Mouse (Mus musculus) adrenal gland, postnatal 25 days (tissue): ENCODE data around the gene Triobp. TPM values are rescaled to one million over a fixed set of nuclear protein-coding genes. Genes with fewer than 3 reads are reported as not detected.
A peak's percentile ranks its signal among the peaks of the same experiment; 100 is the strongest.

ENCODE experiments used
- DNase-seq: peaks from one replicate; pipeline ENCODE4 v3.0.0; 2021; ENCODE audit warnings: mixed read lengths
- total RNA-seq: library from RNA; stranded (reverse); gene quantifications from 2 replicates; pipeline ENCODE4 v1.2.3, GENCODE M21; 2021

Gene Triobp
- total RNA-seq, 1 experiment from 2014 or later = 114 TPM

DNA sequence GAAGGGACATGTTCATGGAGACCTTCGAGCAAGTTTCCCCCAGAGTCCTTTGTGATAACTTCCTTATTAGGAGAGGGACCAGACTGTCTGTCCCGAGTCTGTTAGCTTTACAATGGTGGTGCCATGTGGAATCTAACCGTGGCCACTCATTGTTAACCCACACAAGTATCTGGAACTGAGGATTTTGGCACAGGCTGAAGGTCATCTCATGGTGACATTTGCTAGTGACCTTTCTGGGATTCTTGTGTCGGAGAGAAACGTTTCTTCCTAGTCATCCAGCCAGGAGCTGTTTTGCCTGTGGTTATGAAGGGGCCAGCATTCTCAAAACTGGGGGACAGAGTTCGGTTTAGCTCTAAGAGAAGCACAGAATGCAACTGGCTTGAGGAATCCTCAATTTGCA lies 24.1 kb downstream of the Triobp start:
- no peak for DNase-seq

DNA sequence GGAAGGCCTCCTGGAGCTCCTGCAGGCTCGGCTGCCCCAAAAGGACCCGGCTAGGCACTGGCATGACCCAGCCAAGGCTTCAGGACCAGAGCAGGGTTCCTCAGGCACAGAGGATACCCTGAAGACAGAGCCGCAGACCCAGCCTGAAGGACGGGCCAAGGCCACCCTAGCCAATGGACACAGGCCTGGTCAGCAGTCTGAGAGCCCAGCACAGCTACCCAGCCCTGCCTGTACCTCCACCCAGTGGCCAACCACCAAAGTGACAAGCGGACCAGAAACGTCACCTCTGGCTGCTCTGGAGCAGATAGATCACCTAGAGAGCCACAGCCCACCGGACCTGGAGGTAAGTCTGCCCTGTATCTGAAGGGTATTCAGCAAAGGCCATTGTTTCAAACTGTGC lies 26.4 kb downstream of the Triobp start:
- DNase-seq = peak; percentile 57

DNA sequence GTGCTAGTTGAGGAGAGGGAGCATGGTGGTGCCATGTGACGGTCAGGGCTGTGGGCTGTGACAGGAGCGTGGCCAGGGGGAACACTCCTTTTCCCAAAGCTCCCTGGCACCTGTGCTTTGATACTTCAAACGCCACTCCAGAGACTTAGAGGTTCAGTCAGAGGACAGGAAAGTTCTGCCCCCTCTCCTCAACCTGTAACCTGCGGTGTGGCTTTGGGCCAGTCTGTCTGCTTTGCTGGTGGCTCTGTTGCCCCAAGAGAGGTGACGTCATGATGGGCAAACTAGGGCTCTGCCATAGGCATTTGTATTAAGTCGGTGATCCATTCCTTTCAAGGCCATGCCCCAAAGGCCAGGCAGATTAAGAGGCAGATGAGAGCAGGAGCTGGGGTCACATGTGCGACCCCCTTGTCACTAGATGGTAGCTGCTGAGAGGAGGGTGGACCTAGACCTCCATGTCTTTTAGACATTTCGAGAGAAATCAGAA lies 30.2 kb downstream of the Triobp start:
- DNase-seq = no peak

DNA sequence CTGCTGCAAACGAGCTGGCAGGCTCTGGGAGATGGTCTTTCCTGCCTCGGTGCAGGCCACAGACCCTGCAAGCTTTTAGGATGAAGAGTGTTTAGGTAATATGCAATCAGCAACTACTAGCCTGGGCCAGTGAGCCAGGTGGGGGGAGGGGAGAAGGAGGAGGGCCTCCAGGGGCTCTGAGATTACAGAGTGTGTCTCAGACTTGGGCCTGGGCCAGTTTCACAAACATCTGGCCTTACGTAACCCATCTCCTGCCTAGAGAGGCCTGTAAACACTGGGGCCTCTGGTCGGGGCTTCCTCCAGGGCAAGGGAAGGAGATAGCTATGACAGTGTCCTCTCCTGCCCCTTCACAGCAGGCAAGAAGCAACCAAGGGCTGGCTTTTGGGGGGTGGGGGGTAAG lies 31.4 kb downstream of the Triobp start:
- DNase-seq = peak; percentile 72

DNA sequence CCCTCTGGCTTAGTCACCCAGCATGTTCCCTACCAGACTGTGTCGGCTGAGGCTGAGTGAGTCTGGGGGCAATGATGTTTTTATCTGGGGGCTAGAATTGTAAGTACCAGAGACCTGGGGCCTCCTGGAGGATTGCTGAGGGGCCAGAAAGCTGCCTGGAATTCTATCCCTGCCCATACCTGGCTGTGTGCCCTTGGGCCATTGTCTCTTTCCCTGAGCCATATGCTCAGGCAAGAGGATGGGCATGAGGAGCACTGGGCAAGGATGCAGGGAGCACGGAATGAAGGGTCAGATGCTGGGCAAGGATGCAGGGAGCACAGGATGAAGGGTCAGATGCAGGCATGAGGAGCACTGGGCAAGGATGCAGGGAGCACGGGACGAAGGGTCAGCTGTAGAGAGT lies 32.6 kb downstream of the Triobp start:
- no peak for DNase-seq

DNA sequence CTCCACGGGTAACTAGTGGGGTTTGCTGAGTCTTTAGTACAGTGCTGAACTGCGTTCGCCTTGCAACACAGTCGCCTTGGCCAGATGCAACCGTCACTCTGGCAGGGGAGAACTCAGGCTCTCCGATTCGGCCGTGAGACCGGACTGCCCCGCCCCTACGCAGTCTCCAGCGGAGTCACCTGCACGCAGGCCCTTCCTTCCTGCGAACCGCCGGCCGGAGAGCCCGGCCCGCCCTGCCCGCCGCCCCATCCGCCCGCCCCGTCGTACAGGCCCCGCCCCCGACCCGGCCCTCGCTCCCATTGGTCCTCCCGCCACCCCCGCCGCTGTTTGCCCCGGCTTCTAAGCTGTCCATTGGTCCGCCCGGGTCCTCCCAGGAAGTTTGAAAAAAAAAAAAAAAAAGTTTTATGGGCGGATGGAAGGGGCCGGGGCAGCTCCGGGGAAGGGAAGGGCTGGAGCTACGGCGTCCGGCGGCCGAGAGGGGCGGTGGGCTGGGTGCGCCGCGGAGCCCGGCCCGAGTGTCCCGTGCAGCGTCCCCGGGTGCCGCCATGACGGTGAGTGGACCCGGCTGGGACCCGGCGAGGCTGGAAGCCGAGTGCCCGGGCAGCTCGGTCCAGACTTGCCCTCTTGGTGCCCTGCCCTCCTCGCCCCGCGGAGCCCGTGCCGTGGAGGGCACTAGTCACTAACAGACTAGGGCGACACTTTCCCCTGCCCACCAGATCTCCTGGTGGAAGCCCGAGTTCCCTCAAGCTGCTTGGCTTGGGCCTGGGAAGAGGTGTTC lies 35.3 kb downstream of the Triobp start:
- peak; percentile 93 for DNase-seq

DNA sequence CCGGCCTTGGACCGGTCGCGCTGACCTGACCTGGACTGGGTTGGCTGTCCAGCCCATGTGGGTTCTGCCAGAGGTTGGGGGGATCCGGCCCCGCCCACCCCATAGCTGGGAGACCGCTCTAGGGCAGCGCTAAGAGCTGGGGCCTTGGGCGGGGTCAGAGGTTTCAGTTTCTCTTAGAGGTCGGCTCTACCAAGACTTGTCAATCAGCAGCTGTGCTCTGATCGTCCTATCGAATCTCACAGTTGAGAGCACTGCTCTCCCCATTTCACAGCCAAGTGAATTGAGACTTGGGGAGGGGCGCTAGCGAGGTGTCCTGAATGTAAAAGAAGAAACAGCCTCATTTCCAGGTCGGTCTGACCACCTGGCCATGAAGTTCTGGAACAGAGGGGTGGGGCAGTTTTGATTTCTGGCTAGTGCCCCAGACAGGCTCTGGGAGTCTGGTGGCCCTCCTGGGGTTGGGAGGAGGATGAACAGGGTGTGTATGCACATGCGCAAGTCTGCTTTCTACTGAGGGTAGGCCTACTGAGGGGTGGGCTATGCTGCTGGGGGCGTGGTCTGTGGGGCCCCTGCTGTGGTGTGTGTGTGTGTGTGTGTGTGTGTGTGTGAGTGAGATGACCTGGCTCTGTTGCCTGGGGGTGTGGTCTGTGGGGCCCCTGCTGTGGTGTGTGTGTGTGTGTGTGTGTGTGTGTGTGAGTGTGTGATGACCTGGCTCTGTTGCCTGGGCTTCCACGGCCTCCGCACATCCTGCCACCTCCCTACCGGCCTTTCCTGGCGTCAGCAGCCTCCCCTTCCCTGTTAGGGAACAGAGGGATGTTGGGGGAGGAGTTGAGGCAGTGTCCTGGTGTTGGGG lies 36.1 kb downstream of the Triobp start:
- DNase-seq = peak; percentile 56

DNA sequence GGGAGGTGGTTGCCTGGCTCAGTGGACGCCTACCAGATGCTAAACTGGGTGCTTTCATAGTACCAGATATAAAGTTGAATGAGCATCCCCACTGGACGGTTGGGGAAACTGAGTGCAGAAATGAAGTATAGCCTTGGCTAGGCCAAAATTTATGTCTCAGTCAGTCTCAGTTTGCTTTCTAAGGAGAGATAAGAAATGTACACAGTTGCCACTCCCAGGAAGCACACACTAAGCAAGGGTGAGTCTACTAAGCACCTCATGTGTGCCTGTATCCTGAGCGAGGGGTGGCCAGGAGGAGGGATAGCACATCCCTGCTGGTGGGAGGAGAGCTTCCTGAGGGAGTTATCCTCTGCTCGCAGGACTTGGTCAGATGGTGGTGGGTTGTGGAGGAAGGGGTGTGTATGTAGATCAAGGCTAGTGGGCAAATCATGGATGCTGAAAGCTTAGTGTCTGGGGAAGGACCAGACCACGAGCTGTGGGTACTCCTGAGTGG lies 36.8 kb downstream of the Triobp start:
- no peak for DNase-seq

DNA sequence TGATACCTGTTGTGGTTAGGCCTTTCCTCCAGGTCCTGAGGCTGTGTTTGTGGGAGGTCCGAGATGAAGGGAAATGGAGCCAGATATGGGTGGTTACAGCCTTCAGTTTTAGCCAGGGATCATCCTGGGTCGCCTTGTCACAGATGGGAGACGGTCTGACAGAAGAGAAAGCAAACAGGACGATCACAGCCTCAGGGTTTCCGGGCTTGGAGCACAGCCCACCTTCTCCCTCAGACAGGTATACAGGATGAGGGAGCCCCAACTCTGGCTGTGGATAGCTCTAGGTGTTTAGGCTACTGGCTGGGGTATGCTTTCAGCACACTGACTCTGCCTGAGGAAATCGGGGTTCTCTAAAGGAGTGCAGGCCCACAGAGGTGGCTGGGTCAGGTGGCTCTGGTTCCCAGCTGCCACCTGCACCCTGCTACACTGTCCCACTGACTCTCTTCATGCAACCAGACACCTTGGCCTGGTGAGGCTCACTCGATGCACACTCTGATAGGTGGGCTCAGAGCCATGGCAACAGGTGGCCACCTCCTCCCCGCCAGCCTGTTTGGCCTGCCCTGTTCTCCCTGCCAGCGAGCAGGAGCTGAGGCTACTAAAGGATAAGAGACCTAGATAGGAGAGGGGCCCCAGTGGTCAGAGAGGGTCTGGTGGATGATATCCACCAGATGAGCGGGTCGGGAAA lies 39.2 kb downstream of the Triobp start:
- DNase-seq = no peak

DNA sequence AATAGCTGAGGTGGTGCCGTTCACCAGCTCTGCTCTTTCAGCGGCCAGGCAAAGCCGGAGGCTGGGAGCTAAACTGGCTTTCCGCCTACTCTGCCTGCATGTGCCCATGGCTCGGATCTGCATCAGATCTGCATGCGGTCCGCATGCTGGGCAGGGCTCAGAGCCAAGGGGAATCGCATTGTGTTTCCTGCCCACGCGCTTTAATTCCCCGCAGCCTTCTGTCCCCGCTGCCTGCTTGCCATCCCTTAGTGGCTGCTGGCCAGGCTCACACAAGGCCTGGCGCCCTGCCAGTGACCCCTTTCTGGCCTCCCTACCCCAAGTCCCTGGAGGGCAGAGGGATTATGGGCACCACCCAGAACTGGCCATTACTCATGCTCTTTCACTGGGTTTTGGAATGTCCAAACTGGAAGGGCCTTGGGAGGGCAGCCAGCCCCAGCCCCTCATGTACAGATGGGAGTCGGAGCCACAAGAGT lies 41.0 kb downstream of the Triobp start:
- peak; percentile 91 for DNase-seq

DNA sequence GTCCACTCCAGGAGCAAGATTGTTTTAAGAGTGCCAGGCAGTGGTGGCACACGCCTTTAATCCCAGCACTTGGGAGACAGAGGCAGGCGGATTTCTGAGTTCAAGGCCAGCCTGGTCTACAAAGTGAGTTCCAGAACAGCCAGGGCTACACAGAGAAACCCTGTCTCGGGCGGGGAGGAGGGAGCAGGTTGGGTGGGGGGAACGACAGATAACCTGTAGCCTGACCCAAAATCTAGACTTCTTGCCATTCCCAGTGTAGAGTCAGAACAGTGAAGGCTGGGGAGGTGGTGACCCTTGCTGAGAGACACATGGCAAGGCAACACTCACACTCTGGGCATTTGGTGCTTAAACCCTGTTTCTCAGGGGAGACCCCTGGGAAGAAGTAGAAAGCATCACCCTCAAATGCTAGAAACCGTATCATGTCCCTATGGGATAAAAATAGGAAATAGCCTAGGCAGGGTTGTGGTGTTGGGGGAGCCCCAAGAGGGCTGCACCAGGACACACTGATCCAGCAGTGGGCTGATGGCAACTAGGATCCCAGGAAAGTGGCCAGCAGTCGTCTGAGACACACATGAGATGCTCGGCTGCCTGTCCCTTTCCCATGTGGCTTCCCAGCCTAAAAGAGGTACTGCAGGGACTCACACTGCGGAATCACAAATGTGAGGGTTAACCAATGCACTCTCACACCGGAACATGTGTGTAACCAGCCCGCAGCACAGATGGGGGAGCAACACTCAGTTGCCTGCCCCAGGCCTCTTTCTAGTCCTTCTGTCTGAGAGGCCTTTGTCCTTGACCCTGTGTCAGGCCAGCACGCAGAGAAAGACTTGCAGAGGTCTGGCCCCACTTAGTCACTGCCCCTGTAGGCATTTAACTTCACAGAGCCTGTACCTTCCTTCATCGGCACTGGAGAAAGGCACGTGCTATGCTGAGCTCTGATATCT lies 41.9 kb downstream of the Triobp start:
- DNase-seq = no peak

DNA sequence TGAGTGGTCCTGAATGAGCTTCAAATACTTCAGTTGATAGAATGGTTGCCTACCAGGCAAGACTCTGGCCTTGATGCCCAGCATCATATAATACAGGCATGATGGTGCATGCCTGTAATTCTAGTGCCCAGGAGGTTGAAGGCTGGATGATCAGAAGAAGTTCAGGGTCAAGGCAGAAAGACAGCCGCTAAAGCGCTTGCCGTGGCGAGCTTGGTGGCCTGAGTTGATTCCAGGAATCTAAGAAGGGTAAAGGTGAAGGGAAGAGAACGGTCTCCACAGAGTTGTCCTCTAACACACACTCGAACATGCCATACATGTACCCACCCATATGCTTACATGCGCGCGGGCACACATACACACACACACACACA lies 42.6 kb downstream of the Triobp start:
- no peak for DNase-seq

DNA sequence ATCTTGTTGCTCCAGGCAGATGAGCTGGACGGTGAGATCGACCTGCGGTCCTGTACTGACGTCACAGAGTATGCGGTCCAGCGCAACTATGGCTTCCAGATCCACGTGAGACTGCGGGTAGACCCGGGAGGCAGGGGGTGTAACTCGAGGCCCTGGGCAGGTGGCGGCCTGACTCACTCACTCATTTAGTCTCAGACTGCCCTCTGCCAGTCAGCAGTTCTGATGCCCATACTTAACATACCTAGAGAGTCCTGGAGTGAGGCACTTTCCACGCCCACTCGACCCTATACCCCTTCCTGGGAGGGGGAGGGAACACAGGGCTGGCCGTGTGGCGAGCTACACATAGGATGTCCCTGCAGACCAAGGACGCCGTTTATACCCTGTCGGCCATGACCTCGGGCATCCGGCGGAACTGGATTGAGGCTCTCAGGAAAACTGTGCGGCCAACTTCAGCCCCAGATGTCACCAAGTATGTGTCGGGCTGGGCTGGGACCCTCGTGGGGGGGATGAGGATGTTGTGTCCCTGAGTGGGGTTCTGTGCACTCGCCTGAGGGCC lies 43.5 kb downstream of the Triobp start:
- DNase-seq = no peak

DNA sequence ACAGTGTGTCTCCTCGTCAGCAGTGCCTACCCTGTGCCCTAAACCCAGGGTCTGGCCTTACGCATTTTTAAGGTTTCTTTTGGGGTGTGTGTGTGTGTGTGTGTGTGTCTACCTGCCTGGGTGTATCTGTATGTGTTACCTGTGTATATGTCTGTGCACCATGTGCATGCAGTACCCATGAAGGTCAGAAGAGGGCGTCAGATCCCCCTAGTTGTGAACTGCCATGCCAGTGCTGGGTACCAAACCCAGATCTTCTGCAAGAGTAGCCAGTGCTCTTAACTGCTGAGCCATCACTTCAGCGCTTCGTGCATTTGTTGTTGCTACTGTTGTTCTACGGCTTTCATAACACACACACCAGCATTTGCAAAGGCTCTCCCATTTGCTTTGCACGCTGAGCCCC lies 44.7 kb downstream of the Triobp start:
- DNase-seq = no peak

DNA sequence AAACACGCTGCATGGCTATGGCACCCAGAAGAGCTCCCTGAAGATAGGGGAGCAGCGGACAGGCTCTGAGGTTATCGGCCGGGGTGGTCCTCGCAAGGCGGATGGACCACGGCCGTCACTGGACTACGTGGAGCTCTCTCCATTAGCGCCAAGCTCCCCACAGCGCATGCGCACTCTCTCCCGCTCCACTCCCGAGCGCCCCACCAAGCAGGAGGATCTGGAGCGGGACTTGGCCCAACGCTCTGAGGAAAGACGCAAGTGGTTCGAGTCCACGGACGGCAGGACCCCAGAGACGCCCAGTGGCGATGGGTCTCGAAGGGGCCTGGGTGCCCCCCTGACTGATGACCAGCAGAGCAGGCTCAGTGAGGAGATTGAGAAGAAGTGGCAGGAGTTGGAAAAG lies 45.4 kb downstream of the Triobp start:
- DNase-seq = no peak

DNA sequence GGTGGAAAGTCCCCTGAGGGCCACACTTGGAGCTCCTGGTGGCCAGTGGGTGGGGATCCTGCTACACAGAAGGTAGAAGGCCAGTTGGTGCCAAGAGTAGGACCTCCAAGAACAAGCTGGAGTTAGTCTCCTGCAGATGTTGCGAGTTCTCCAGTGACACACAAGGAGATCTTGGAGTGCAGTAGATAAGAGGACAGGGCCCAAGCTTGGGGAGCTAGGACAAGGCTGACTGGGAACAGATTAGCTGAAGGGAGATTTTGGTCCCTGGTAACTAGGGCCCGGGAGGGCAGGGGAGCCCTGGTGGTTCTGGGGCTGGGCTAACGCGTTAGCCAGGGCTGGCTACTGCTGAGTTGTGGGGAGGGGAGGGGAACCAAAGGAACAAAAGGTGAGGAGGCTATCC lies 48.4 kb downstream of the Triobp start:
- no peak for DNase-seq

DNA sequence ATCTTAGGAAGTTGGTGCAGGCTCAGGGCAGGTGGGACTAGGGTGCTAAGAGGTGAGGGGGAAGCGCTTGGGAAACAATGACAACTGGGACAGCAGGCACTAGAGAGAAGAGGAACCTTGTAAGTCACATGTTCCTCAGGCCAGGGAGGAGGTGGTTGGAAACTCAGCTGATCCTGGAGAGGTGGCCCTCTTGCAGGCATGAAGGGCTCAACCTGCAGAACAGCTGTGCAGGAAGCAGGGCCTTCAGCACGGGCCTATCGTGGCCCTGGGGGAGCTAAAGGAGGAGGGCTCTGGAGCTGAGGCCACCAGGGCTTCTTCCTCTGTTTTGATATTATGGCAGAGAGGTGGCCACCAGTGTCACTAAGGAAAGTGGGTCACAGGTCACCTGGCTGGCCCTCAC lies 49.1 kb downstream of the Triobp start:
- DNase-seq = no peak

DNA sequence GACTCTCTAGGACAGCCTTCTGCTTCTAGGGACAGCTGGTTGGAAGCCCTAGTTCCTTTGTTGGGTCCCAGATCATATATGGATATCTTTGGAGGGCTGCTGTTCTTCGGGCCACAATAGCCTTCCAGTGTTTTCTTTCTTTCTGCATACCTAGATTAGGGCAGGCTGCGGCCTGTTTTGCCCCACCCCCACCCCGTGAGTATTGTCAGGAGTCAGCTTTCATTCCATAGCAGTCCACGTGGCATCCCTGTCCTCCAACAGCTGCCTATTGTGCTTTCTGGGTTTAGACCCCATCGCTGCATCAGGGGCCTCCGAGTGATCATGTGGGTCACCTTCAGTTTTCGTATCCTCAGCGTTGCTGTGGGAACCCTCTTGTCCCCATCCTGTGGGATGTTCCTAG lies 50.8 kb downstream of the Triobp start:
- no peak for DNase-seq

DNA sequence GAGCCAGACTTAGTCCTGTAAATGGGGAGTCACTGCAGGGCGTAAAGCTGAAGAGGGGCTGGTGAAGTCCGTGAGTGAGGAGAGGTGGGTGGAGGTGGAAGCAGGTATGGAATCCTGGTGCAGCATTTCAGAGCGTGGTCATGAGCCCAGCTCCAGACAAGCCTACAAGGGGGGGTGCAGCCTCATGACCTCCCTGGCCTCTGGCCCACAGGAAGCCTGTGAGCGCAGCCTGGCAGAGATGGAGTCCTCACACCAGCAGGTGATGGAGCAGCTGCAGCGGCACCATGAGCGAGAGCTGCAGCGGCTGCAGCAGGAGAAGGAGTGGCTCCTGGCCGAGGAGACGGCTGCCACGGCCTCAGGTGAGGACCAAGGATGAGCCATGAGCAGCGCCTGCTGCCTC lies 52.1 kb downstream of the Triobp start:
- no peak for DNase-seq

DNA sequence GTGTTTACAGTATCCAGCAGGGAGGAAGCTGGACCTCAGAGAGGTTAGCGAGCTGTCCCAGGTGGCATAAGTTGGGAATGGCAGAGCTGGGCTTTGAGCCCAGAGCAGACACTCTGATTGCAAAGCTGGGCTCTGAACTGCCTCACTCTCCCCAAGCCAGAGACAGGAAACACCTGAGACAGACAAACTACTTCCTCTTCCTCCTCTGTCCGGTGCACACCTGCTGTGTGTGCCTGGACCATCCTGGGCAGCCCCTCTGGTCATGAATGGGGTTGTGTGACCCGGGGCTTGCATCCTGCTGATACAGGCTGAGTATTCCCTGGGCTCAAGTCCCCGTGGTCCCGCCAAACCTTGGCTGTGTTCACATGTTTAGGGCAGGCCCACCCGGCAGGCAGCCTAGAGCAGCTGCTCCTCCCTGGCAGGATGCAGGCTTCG lies 52.9 kb downstream of the Triobp start:
- no peak for DNase-seq

DNA sequence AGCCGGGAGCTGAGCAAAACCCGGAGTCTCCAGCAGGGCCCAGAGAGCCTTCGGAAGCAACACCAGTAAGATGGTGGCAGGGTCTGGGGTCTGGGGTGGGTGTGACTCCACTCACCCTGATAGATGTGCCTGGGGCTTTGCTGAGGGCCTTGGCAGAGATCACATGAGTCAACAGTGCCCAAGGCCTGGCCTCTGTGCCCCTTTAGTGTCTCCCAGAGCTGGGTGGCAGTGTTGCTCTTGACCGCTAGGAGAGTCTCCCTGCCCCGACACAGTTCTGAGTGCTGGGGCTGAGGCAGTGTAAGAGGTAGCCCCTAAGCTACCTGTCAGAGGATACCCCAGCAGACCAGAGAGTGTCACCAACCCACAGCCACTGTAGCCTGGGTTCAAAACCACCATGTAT lies 54.0 kb downstream of the Triobp start:
- no peak for DNase-seq
